Mouse (Mus musculus): ENCODE measurements at regions not wholly inside any gene's neighbourhood (a gene's known extent, or its start where the extent isn't known, plus 50 kb on each side); places are given as distances from the start of the nearest gene placed in this dataset.

DNA sequence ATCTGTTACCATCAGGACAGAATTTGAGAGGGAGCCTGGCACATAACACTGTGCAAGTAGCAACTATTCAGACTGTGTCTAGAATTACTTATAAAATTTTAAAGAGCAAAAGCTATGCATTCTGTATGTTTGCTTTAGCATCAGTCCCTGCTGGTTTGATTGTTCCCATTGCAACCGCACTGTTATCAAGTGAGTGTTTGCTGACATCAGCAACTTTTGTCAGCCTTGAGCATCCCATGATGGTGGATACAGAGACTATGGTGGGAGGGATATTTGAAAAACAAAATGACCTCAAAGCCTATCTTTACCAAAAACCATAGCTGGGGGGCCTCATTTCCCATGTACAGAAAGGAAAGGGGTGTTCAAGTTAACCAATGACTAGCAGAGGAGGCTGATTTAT, 93.2 kb upstream of the Tapt1 start:
- Histone ChIP-seq H3K9me3 (no peaks in the 10 kb centered on the region), H3K4me3 (replicated peaks) (no peak overlapping the region), H3K9ac (no peak overlapping the region), H3K4me2 (no peak overlapping the region), H3K4me1 (no peaks in the 10 kb centered on the region), H3K36me3 (replicated peaks) (no peaks in the 10 kb centered on the region), H3K27ac (no peak overlapping the region), H3K27me3 (no peaks in the 10 kb centered on the region)
- no peak for ATAC-seq (ENCODE audit: low FRiP score)
- 100% methylated on average over 1 of the region's 1 CpGs for WGBS

DNA sequence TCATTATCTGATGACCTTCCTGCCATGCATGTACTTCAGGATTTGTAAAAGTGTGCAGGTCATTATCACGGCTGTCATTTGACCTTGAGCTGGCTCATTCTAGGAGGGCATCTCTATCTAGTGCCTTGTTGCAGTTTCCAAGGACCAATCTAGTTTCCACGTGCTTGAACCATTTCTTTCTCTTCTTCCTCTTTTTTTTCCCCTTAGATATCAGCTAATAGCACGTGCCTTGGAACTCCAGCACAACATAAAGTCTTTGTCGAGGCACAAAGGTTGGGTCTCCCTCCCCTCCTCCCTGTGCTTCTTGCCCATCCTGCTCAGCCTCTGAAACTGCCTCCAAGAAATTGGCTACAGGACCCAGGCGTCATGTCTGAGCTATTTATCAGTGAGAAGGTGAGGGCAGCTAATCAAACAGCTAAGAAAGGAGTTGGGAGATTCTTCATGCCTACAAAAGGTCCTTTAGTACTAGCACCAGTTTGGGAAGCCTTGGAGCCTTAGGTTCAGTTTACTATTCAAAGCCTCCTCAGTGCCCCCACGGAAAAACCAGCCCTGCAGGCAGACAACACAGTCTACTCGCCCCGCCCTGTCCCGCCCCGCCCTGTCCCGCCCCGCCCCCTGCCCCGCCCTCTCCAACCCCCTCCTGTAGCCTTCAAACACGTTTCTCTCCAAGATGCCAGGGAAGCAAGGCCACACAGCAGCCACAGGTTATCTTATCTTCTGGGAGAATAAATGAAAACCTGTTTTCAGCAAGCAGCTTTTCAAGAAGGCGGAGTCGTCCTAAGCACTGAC, 80.5 kb upstream of the Tapt1 start:
- ATAC-seq (ENCODE audit: low FRiP score), result peak; percentile 25; the same call in 1 of the 2 replicates
- no peak overlapping the region for H3K27ac ChIP-seq
- no peak overlapping the region for H3K9ac ChIP-seq
- H3K4me1 ChIP-seq, result peaks cover 7% of the 10 kb centered on the region
- 18% methylated on average over 16 of the region's 16 CpGs for WGBS
- no peaks in the 10 kb centered on the region for H3K36me3 ChIP-seq (replicated peaks)
- H3K9me3 ChIP-seq, result no peaks in the 10 kb centered on the region
- H3K4me2 ChIP-seq, result peak overlapping the region; percentile 29
- H3K27me3 ChIP-seq, result no peaks in the 10 kb centered on the region
- no peak overlapping the region for H3K4me3 ChIP-seq (replicated peaks)

DNA sequence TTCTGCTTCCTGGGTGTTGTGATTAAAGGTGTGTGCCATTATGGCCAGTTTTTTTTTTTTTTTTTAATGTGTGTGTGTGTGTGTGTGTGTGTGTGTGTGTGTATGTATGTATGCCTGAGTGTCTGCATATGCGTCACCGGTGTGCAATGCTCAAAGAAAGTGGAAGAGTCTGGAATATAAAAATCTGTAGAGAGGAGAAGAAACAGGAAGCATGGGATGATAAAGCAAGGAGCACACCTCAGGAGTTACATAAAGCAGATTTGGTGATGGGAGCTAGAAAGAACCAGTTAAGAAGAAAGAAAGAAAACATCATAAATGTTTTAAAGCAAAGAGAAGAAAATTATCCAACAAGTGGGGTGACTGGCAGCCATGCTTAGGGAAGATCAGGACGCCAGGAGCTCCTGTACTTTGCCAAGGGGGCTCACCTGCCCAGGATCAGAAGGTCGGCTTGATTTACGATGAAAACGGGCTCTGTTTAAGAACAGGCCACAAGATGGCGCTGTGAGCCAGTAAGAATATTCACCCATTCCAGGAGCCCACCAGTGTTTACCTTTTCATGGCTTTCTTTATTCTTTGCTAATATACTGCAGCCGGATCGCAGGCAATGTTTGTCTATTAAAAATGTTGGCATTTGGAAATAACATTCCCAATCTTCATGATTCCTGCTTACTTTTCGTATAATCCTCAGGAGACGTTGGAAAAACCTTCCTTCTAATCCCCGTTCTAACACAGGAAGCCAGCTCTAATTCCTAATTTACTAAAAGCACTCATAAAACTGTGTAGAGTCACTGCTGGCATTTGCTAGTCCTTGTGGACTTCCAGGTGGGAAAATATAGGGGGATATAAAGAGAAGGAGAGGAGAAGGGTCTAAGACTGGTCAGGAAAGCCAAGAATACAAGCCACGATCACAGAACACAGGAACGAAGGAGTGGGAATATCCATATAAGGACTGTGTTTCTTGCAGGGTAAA, 77.7 kb upstream of the Tapt1 start:
- H3K27ac ChIP-seq, result no peak overlapping the region
- H3K4me2 ChIP-seq, result no peak overlapping the region

DNA sequence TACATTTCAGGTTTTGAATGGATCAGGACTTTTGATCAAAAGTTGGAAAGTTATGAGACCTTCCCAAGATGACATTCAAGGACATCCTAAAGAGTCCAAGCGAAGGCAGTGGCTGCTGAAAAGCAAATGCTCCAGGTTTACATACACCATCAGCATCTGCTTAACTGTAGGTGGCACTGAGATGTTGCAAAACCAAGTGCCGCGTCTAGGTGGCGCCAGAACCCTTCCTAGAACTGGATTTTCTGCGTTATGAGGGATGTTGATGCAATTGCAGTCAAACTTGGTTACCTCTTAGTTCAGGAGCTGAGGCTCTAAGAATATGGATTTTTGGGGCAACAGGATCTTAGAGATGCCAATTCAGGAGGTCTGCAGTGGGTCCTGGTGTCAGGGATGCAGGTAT, 58.0 kb upstream of the Tapt1 start:
- peak; percentile 55; the same call in 1 of the 2 replicates for ATAC-seq (ENCODE audit: low FRiP score)
- no peak overlapping the region for H3K27ac ChIP-seq
- H3K4me3 ChIP-seq (replicated peaks), result no peak overlapping the region
- no peaks in the 10 kb centered on the region for H3K27me3 ChIP-seq
- H3K9me3 ChIP-seq, result no peaks in the 10 kb centered on the region
- WGBS, result 11% methylated on average over 5 of the region's 5 CpGs
- H3K36me3 ChIP-seq (replicated peaks), result no peaks in the 10 kb centered on the region
- no peak overlapping the region for H3K9ac ChIP-seq
- no peak overlapping the region for H3K4me2 ChIP-seq
- no peaks in the 10 kb centered on the region for H3K4me1 ChIP-seq

More for the DNA sequence above, 77.7 kb upstream of the Tapt1 start:
- no peaks in the 10 kb centered on the region for H3K9me3 ChIP-seq
- no peak overlapping the region for H3K4me3 ChIP-seq (replicated peaks)
- no peaks in the 10 kb centered on the region for H3K36me3 ChIP-seq (replicated peaks)
- H3K9ac ChIP-seq, result no peak overlapping the region
- peaks cover 7% of the 10 kb centered on the region for H3K4me1 ChIP-seq
- no peaks in the 10 kb centered on the region for H3K27me3 ChIP-seq
- WGBS, result 32% methylated on average over 14 of the region's 14 CpGs
- ATAC-seq (ENCODE audit: low FRiP score), result peak; percentile 69
